Mouse (Mus musculus): ENCODE data around the gene Lingo3.

DNA sequence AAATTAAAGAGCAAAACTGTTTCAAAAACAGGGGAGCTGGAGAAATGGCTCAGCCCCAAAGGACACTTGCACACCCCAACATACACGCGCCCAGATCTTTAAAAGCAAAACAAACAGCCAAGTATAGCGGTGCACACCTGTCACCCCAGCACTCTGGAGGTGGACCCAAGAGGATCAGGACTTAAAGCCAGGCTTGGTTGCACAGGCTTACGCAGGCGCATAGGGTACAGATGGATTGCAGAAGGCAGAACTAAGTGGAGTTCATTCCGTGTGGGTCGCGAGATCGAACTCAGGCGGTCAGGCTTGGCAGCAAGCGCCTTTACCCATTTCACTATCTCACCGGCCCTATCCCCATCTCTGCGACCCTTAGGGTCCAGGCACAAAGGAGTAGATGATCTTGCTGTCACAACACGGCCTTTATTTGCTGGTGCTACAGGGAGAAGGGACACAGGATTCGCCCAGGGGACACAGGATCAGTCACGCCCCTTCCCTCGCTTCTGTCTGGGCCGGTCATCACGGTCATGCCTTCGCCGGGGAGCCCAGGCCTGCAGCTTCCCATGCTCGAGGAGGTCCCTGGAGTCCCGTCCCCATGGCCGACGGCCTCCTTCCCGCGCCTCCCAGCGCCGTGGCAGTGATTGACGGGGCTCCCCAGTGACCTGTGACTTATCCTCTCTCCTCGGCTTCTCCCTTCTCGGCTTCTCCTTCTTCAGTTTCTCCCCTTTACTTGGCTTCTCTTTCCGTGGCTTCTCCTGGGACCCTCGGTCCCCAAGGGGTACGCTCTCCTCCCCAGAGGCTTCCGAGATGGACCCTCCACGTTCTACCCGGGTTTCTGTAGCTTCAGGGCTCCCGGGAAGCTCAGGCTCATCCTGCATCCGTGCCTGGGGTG is 35.5 kb downstream of the Lingo3 start:
- TF ChIP-seq GATA1 (IDR thresholded peaks at IDR 0.05; ENCODE audit: borderline replicate concordance, low read length), result no peak
- no peak for TF ChIP-seq CTCF (IDR thresholded peaks at IDR 0.05; ENCODE audit: low read depth, low read length)
- TF ChIP-seq POLR2AphosphoS5 (IDR thresholded peaks at IDR 0.05; ENCODE audit: insufficient replicate concordance, low read depth, low read length), result no peak
- no peak for TF ChIP-seq GATA2 (IDR thresholded peaks at IDR 0.05; ENCODE audit: borderline replicate concordance, low read depth, low read length)
- no peak for TF ChIP-seq TAL1 (conservative IDR thresholded peaks at IDR 0.05; ENCODE audit: low read depth, low read length)

All from G1E (cell line).